Mouse (Mus musculus): ENCODE measurements around the gene 4930435E12Rik.

DNA sequence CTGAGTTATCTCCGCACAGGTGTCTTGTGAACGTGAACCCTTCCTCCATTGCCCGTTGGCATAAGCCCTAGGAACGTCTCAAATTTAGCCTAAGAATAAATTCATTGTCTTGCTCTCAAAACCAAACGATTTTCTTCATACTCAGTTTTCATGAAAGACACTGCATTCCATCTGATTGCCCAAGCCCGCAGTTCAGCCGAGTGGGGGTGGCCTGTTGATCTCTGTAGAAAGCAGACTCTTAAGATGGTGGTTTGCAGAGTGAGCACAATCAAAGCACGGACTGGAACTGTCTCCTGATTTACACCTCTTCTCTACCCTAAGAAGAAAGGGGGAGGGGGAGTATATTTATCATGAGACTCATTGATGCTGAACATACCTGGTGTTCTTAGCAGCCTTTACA lies 66.1 kb downstream of the 4930435E12Rik start:
- TF ChIP-seq CTCF (conservative IDR thresholded peaks at IDR 0.05; ENCODE audit: insufficient read depth, insufficient read length, low read depth, low read length) (no peak), POLR2A (IDR thresholded peaks at IDR 0.05; ENCODE audit: low read depth, low read length) (no peak)

Measured in kidney, adult 2 months (tissue).